Mouse (Mus musculus) embryonic facial prominence, embryonic 11.5 days (tissue): Measurements from ENCODE around the gene Hoxa4. TPM values are rescaled to one million over a fixed set of nuclear protein-coding genes. Genes with fewer than 3 reads are reported as not detected.

Experiments used
- ATAC-seq: fragments of 200-750 bp; cut with Nextera tagmentation; replicated peaks from 2 replicates; pipeline ENCODE4 v1.8.0; 2017; ENCODE audit warnings: low read depth; ENCODE audit not compliant: insufficient number of reproducible peaks, low FRiP score, low TSS enrichment
- DNase-seq: peaks from one replicate; pipeline ENCODE4 v3.0.0-alpha.2; 2015; ENCODE audit warnings: low spot score
- H3K27ac ChIP-seq: fragments of 300-500 bp; sonication (generic); replicated peaks from 2 replicates; pipeline ENCODE4 v1.5.1; 2014; ENCODE audit warnings: mild to moderate bottlenecking, low read depth, low read length, control low read depth
- H3K27me3 ChIP-seq: fragments of 300-500 bp; sonication (generic); 2 replicates; pipeline ENCODE4 v1.6.1; 2014; ENCODE audit warnings: mild to moderate bottlenecking, low read length, moderate library complexity, mixed read lengths; ENCODE audit not compliant: control insufficient read depth, insufficient read depth
- H3K36me3 ChIP-seq: fragments of 300-500 bp; sonication (generic); replicated peaks from 2 replicates; pipeline ENCODE4 v1.6.1; 2014; ENCODE audit warnings: low read depth, mild to moderate bottlenecking, low read length, moderate library complexity, mixed read lengths; ENCODE audit not compliant: control insufficient read depth, insufficient read depth
- H3K4me1 ChIP-seq: fragments of 300-500 bp; sonication (generic); 2 replicates; pipeline ENCODE4 v1.6.1; 2014; ENCODE audit warnings: low read length, mixed read lengths; ENCODE audit not compliant: control insufficient read depth, insufficient read depth
- H3K4me2 ChIP-seq: fragments of 300-500 bp; sonication (generic); 2 replicates; pipeline ENCODE4 v1.6.1; 2014; ENCODE audit warnings: low read depth, mild to moderate bottlenecking, control low read depth, low read length, moderate library complexity
- H3K4me3 ChIP-seq: fragments of 300-500 bp; sonication (generic); 2 replicates; pipeline ENCODE4 v1.5.1; 2014; ENCODE audit warnings: low read depth, low read length, control low read depth
- H3K9ac ChIP-seq: fragments of 300-500 bp; sonication (generic); replicated peaks from 2 replicates; pipeline ENCODE4 v1.6.1; 2014; ENCODE audit warnings: mild to moderate bottlenecking, control low read depth, low read length
- H3K9me3 ChIP-seq: fragments of 300-500 bp; sonication (generic); replicated peaks from 2 replicates; pipeline ENCODE4 v1.6.1; 2016; ENCODE audit warnings: mild to moderate bottlenecking, low read length, inconsistent platforms, mixed read lengths; ENCODE audit not compliant: control insufficient read depth
- WGBS: fragments of 180-500 bp; shearing (Covaris S2); extraction: QIAGEN DNeasy Blood & Tissue Kit; methylation state at CpG from one replicate; pipeline ENCODE4 v1.1.7; 2014; 5-methylcytosine and 5-hydroxymethylcytosine counted together
- polyA plus RNA-seq: library from polyadenylated mRNA; unstranded; fragments of >200 nt; fragmentation: Nextera tagmentation; extraction: Ambion mirVana; gene quantifications from 2 replicates; pipeline ENCODE4 v1.2.1, GENCODE M21; 2014

The Hoxa4 gene
- polyA plus RNA-seq, 1 experiment from 2014 or later, result 0.34 TPM

- ATAC-seq (no peak), DNase-seq (no peak)
- no peaks in the 10 kb centered on the region for H3K36me3 ChIP-seq
- peaks cover 95% of the 10 kb centered on the region for H3K27me3 ChIP-seq
- 21% methylated on average over 3 of the region's 3 CpGs for WGBS
- H3K27ac ChIP-seq, result no peak overlapping the region
- H3K9me3 ChIP-seq, result no peaks in the 10 kb centered on the region
- no peaks in the 10 kb centered on the region; the same call in 1 of the 2 replicates for H3K4me1 ChIP-seq
- no peak overlapping the region for H3K9ac ChIP-seq
- no peak overlapping the region for H3K4me3 ChIP-seq
- no peak overlapping the region for H3K4me2 ChIP-seq
These were observed 23.5 kb upstream of the Hoxa4 start for GRCm38 (mm10) chr6:52215070-52215469.

DNA sequence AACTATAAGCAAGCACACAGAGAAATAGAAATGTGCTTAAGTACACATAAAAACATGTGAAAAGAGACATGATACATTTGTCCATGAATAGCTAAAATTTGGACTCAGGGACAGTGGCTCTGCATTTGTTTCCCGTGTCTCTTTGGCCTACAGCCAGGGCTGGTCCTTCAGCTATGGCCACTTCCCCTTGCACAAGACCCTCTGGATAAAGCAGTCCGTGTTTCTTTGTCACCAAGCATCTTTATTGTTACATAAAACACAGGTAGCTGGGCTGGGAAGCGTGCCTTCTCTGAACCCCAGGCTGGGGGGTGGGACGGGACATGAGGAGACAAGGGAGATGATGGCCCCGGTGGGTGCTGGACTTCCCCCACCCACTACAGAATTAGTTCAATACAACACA lies 22.7 kb upstream of the Hoxa4 start:
- Histone ChIP-seq H3K9me3 (no peaks in the 10 kb centered on the region), H3K27ac (no peak overlapping the region), H3K4me2 (no peak overlapping the region), H3K36me3 (no peaks in the 10 kb centered on the region), H3K27me3 (peaks cover 96% of the 10 kb centered on the region), H3K4me3 (no peak overlapping the region), H3K9ac (no peak overlapping the region), H3K4me1 (no peaks in the 10 kb centered on the region; the same call in 1 of the 2 replicates)
- no peak for ATAC-seq
- no peak for DNase-seq
- 14% methylated on average over 5 of the region's 5 CpGs for WGBS

DNA sequence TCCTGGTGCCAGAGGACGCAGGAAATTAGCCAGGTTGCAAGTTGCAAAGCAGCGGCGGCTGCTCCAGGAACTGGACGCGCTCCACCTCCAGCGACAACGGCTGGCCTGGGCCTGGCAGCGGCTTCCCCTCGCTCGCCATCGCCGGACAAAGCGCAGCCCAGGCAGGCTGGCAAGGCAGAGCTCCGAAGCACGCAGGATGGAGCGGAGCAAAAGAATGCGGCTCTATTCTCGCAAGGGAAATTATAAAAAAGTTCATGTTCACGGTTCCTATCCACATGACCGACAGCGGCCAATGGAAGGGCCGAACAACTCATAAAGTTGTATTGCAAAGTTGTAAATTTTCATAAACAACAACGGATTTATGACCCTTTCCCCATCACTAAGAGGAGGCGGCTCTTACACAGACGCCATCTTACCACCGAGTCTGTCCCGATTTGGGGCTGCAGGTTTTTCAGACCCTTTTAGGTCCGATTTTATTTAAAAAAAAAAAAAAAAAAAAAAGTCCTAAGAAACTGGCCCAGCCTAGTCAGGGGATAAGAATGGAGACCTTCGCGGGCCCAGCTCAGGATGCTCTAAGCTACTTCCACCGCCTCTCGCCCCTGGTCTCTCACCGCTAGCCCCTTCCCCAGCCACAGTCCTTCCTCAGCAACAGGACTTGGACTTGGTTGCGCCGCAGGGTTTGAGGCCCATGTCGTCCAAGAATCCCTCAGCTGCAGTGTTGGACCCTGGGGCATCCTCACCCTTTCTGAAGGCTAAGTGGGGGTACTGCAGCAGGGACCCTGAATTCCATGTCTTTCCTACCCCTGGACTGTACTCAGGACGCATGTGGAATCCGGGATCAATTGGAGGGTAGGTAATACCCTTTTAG lies 21.8 kb upstream of the Hoxa4 start, which contains the start of the genes Hoxa3 and Gm28308:
Gene Hoxa3, minus strand, starts transcription at position 218 of the 868 bp plus-strand sequence.
Gene Gm28308, minus strand, starts transcription at position 221 of the 868 bp plus-strand sequence.
- DNase-seq, result no peak
- Histone ChIP-seq H3K27me3 (peaks cover 95% of the 10 kb centered on the region), H3K36me3 (no peaks in the 10 kb centered on the region), H3K9ac (no peak within 1 kb of the TSS), H3K4me1 (no peaks in the 10 kb centered on the region; the same call in 1 of the 2 replicates), H3K27ac (no peak within 1 kb of the TSS), H3K9me3 (no peaks in the 10 kb centered on the region), H3K4me2 (no peak within 1 kb of the TSS), H3K4me3 (no peak within 1 kb of the TSS)
- ATAC-seq, result no peak
- WGBS, result 2% methylated on average over 38 of the region's 38 CpGs

DNA sequence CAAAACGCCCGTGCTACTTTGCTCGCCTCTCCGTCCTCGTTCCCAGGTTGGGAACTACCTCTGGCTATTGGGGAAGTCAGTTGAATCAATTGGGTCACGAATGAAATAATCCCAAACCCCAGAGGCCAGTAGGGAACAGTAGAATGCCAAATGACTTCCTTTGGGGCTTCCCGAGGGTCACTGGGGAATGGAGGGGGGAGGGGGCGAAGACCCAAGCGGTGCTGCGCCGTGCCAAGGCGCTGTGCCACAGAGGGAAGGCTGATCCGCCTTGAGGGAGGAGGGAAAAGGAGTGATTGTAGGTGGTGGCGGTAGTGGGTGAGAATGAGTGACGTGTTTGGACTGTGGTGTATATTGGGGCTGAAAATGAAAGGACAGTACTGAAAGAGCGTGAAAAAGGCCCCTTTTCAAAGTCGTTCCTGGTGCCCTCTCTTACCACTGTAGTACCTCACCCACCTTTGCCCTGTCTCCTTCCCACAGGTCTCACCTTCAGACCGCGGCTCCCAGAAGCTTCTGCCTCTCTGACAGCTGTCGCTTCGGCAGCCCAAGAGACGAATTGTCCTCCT lies 21.1 kb upstream of the Hoxa4 start:
- Histone ChIP-seq H3K36me3 (no peaks in the 10 kb centered on the region), H3K27me3 (peaks cover 95% of the 10 kb centered on the region), H3K4me3 (no peak overlapping the region), H3K4me1 (no peaks in the 10 kb centered on the region; the same call in 1 of the 2 replicates), H3K27ac (no peak overlapping the region), H3K4me2 (no peak overlapping the region), H3K9me3 (no peaks in the 10 kb centered on the region), H3K9ac (no peak overlapping the region)
- ATAC-seq (no peak), DNase-seq (no peak)
- under 1% methylated on average over 22 of the region's 22 CpGs for WGBS

DNA sequence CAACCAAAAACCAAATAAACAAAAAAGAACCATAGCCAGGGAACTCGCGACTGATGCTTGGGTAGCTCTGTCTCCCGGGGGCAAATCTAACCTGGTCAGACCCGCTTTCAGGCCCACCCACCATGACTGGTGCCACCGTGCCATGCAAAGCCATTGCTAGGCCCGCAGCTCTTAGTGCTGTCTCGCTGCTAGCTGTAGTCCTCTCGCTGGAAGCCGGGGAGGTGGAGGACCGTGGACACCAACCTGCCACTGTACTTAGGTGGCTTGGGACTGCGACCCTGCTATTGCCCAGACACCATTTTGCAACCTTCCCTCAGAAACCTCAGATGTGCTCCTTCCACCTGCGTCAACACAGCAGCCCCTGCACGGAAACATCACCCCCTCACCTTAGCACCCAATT lies 20.4 kb upstream of the Hoxa4 start:
- no peaks in the 10 kb centered on the region for H3K36me3 ChIP-seq
- H3K9me3 ChIP-seq, result no peaks in the 10 kb centered on the region
- no peak for ATAC-seq
- H3K27ac ChIP-seq, result no peak overlapping the region
- H3K4me1 ChIP-seq, result no peaks in the 10 kb centered on the region; the same call in 1 of the 2 replicates
- H3K27me3 ChIP-seq, result peaks cover 95% of the 10 kb centered on the region
- no peak overlapping the region for H3K4me3 ChIP-seq
- 2% methylated on average over 13 of the region's 13 CpGs for WGBS
- H3K4me2 ChIP-seq, result no peak overlapping the region
- no peak overlapping the region for H3K9ac ChIP-seq
- DNase-seq, result no peak

GRCm38 (mm10) chr6:52211170-52211935 lies 19.8 kb upstream of the Hoxa4 start:
- under 1% methylated on average over 34 of the region's 37 CpGs for WGBS
- no peak overlapping the region for H3K27ac ChIP-seq
- H3K4me2 ChIP-seq, result no peak overlapping the region
- H3K27me3 ChIP-seq, result peaks cover 96% of the 10 kb centered on the region
- no peak overlapping the region for H3K9ac ChIP-seq
- H3K4me3 ChIP-seq, result no peak overlapping the region
- no peaks in the 10 kb centered on the region for H3K9me3 ChIP-seq
- no peaks in the 10 kb centered on the region for H3K36me3 ChIP-seq
- peak; percentile 84 for DNase-seq
- H3K4me1 ChIP-seq, result no peaks in the 10 kb centered on the region
- ATAC-seq, result no peak

DNA sequence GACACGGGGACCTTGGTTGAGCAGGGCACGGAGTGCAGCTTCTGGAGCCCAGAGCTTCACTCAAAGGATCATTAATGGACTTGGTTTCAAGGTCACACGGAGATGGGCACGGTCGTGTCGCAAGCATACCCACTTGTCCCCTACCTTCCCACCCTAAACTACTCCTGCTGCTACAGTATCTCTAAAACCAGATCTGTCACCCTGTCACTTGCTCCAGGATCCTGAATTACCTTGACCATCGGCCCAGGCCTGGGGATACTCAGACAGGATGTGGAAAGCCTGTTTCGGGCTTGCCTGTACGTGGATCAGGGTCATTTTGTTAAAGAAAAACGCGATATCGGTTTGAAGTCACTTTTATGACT lies 18.1 kb upstream of the Hoxa4 start:
- ATAC-seq (no peak), DNase-seq (no peak)
- Histone ChIP-seq H3K4me3 (no peak overlapping the region), H3K9ac (no peak overlapping the region), H3K9me3 (no peaks in the 10 kb centered on the region), H3K36me3 (no peaks in the 10 kb centered on the region), H3K27me3 (peaks cover 96% of the 10 kb centered on the region), H3K4me1 (no peaks in the 10 kb centered on the region), H3K27ac (no peak overlapping the region), H3K4me2 (no peak overlapping the region)
- WGBS, result 5% methylated on average over 12 of the region's 12 CpGs
